Mouse (Mus musculus): ENCODE results near the gene Grid1. TPM values are rescaled to one million over a fixed set of nuclear protein-coding genes. Genes with fewer than 3 reads are reported as not detected.

Grid1 gene
- 37.2 and 39.4 TPM in 2 replicates for total RNA-seq (2014; rRNA removed)
- polyA plus RNA-seq (2015; fragmentation: Nextera tagmentation; extraction: Ambion mirVana), result 9.1 and 10.5 TPM in 2 replicates

DNA sequence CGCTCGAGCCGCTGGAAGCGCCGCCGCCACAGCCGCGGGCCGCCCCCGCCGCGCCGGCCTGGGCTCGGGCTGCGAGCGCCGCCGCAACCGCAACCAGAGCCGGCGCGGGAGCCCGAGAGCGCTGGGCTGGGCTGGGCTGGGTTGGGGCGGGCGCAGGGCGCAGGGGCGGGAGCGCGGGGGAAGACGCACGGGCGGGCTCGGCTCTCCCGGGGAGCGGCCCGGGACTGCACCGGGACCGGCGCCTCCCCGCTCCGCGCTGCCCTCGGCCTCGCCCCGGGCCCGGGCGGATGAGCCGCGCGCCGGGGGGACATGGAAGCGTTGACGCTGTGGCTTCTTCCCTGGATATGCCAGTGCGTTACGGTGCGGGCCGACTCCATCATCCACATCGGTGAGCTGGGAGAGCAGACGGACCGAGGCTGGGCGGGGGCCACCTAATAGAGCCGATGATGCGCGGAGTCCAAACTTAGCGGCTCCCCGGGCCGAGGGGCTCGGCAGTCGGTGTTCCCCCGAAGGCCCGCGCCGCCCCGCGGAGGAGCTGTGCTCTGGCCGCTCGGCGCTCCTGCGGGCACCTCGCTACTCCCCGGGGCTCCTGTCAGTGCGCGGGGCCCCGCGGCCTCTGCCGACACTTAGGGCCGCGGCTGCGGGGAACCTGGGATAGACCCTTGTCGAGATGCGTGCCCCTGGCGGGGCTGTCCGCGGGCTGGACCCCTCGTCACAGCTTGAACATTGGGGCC is at the start of gene Grid1:
TSS of gene Grid1 (plus strand) at position 190 of the 734 bp plus-strand sequence.
- 1% methylated on average over 56 of the region's 96 CpGs for WGBS
- peaks cover 19% of the 10 kb centered on the region for H3K27me3 ChIP-seq (ENCODE audit: insufficient read depth, low read length)

DNA sequence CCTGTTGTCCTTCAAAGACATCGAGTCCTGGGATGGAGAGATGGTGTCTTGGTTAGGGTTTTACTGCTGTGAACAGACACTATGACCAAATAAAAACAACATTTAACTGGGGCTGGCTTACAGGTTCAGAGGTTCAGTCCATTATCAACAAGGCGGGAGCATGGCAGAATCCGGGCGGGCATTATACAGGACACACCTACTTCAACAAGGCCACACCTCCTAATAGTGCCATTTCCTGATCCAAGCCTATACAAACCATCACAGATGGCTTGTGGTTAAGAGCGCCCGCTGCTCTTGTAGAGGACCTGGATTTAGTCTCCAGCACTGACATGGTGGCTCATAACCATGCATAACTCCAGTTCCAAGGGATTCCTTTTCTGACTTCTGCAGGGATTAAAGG is 49.4 kb upstream of the Grid1 start:
- H3K36me3 ChIP-seq (ENCODE audit: insufficient read depth, low read length), result no peaks in the 10 kb centered on the region
- no peak overlapping the region for H3K9ac ChIP-seq (replicated peaks; ENCODE audit: low read length, poor library complexity, severe bottlenecking)
- H3K4me3 ChIP-seq (ENCODE audit: low read depth, low read length), result no peak overlapping the region
- no peak for DNase-seq (ENCODE audit: low spot score)
- TF ChIP-seq CTCF (IDR thresholded peaks at IDR 0.05), result no peak
- H3K4me1 ChIP-seq (ENCODE audit: insufficient read depth, low read length), result 0 out of 2 replicates have a peak, but pooled peaks cover 2% of the 10 kb centered on the region
- H3K27ac ChIP-seq (ENCODE audit: low read depth, low read length), result no peak overlapping the region
- no peaks in the 10 kb centered on the region for H3K9me3 ChIP-seq (ENCODE audit: low read length)
- 92% methylated on average over 6 of the region's 6 CpGs for WGBS
- H3K4me2 ChIP-seq (ENCODE audit: low read depth, low read length, poor library complexity, severe bottlenecking), result no peak overlapping the region
- ATAC-seq (ENCODE audit: low FRiP score), result no peak
- no peaks in the 10 kb centered on the region for H3K27me3 ChIP-seq (ENCODE audit: insufficient read depth, low read length)

More for the DNA sequence above, at the start of gene Grid1:
- Histone ChIP-seq H3K4me3 (ENCODE audit: low read depth, low read length) (peak within 1 kb of the TSS; percentile 85), H3K4me2 (ENCODE audit: low read depth, low read length, poor library complexity, severe bottlenecking) (peak within 1 kb of the TSS; percentile 82), H3K9me3 (ENCODE audit: low read length) (no peaks in the 10 kb centered on the region), H3K36me3 (ENCODE audit: insufficient read depth, low read length) (no peaks in the 10 kb centered on the region), H3K4me1 (ENCODE audit: insufficient read depth, low read length) (peaks cover 13% of the 10 kb centered on the region; the same call in 1 of the 2 replicates), H3K9ac (replicated peaks; ENCODE audit: low read length, poor library complexity, severe bottlenecking) (peak within 1 kb of the TSS; percentile 83), H3K27ac (ENCODE audit: low read depth, low read length) (peak within 1 kb of the TSS; percentile 83)
- ATAC-seq (ENCODE audit: low FRiP score), result peak; percentile 52
- peak; percentile 16 for DNase-seq (ENCODE audit: low spot score)
- no peak for TF ChIP-seq CTCF (IDR thresholded peaks at IDR 0.05)

DNA sequence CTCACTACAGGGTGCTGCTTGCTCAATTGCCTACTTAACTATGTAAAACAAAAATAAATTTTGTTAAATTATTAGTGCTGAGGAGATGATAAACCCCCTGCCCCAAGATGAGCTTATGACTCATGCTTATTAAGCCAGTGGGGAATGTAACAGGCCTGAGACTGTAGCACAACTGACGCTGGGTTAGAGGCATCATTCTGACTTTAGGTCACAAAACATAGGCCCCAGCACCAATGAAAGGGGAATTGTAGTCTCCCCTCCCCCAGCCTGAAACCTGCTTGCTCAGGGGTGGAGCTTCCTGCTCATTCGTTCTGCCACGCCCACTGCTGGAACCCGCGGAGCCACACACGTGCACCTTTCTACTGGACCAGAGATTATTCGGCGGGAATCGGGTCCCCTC is 48.3 kb upstream of the Grid1 start:
- Histone ChIP-seq H3K9ac (replicated peaks; ENCODE audit: low read length, poor library complexity, severe bottlenecking) (no peak overlapping the region), H3K4me3 (ENCODE audit: low read depth, low read length) (no peak overlapping the region), H3K4me1 (ENCODE audit: insufficient read depth, low read length) (0 out of 2 replicates have a peak, but pooled peaks cover 2% of the 10 kb centered on the region), H3K27ac (ENCODE audit: low read depth, low read length) (no peak overlapping the region), H3K9me3 (ENCODE audit: low read length) (no peaks in the 10 kb centered on the region), H3K4me2 (ENCODE audit: low read depth, low read length, poor library complexity, severe bottlenecking) (no peak overlapping the region), H3K36me3 (ENCODE audit: insufficient read depth, low read length) (no peaks in the 10 kb centered on the region), H3K27me3 (ENCODE audit: insufficient read depth, low read length) (no peaks in the 10 kb centered on the region)
- DNase-seq (ENCODE audit: low spot score), result no peak
- ATAC-seq (ENCODE audit: low FRiP score), result no peak
- 55% methylated on average over 9 of the region's 9 CpGs for WGBS
- no peak for TF ChIP-seq CTCF (IDR thresholded peaks at IDR 0.05)

DNA sequence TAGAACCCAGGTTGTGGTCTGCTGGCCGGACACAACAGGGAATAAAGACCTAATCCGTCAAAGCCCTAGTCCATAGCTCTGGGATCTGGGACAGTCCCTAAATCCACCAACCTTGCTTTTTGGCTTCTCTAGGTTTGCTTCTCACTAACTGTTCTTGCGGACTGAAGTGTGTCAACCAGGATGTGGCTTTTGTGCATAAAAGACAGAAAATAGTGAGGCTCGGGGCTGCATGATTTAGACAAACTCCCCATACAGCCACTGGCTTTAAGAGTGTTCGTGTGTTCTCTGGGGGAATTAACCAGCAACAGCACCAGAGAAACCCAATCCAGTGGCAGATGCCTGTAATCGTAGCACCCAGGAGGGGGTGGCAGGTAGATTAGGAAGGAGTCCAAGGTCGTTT is 47.8 kb upstream of the Grid1 start:
- 0 out of 2 replicates have a peak, but pooled peaks cover 2% of the 10 kb centered on the region for H3K4me1 ChIP-seq (ENCODE audit: insufficient read depth, low read length)
- no peak overlapping the region for H3K4me3 ChIP-seq (ENCODE audit: low read depth, low read length)
- H3K27me3 ChIP-seq (ENCODE audit: insufficient read depth, low read length), result no peaks in the 10 kb centered on the region
- no peak for DNase-seq (ENCODE audit: low spot score)
- no peak for TF ChIP-seq CTCF (IDR thresholded peaks at IDR 0.05)
- ATAC-seq (ENCODE audit: low FRiP score), result no peak
- no peak overlapping the region for H3K27ac ChIP-seq (ENCODE audit: low read depth, low read length)
- H3K9me3 ChIP-seq (ENCODE audit: low read length), result no peaks in the 10 kb centered on the region
- no peak overlapping the region for H3K4me2 ChIP-seq (ENCODE audit: low read depth, low read length, poor library complexity, severe bottlenecking)
- 57% methylated on average over 7 of the region's 7 CpGs for WGBS
- H3K9ac ChIP-seq (replicated peaks; ENCODE audit: low read length, poor library complexity, severe bottlenecking), result no peak overlapping the region
- no peaks in the 10 kb centered on the region for H3K36me3 ChIP-seq (ENCODE audit: insufficient read depth, low read length)

DNA sequence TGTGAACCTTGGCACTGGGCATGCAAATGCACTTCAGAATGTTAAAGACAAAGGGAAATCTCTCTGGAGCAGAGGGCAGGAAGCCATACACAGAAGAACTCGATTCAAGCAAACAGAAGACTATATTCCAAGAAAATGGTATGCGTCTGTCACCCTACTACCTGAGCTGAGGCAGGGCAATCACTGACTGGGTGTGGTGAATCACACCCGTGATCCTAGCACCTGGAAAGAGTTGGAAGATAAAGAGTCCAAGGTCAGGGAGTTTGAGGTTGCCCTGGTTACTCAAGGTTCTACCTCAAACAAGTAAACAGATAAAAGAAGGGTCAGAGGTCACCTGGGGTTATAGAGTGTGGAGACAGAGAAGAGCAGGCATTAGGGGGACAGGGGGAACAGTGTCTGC is 46.2 kb upstream of the Grid1 start:
- WGBS, result 91% methylated on average over 3 of the region's 3 CpGs
- ATAC-seq (ENCODE audit: low FRiP score), result no peak
- no peak overlapping the region for H3K27ac ChIP-seq (ENCODE audit: low read depth, low read length)

DNA sequence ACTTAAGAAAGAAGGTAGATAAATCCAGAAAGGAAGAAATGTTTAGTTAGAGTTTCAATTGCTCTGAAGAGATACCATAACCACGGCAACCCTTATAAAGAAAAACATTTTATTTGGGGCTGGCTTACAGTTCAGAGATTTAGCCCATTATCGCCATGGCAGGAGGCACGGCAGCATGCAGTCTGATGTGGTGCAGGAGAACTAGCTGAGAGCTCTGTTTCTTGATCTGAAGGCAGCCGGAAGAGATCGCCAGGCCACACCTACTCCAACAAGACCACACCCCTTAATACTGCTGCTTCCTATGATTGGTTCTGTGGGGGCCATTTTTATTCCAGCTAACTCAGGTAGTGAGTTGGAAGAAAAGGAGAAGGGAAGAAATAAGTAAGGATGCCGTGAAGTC is 45.7 kb upstream of the Grid1 start:
- no peak for DNase-seq (ENCODE audit: low spot score)
- ATAC-seq (ENCODE audit: low FRiP score), result no peak
- H3K27ac ChIP-seq (ENCODE audit: low read depth, low read length), result no peak overlapping the region
- H3K9ac ChIP-seq (replicated peaks; ENCODE audit: low read length, poor library complexity, severe bottlenecking), result no peak overlapping the region
- H3K36me3 ChIP-seq (ENCODE audit: insufficient read depth, low read length), result no peaks in the 10 kb centered on the region
- no peaks in the 10 kb centered on the region for H3K27me3 ChIP-seq (ENCODE audit: insufficient read depth, low read length)
- 79% methylated on average over 6 of the region's 6 CpGs for WGBS
- H3K4me2 ChIP-seq (ENCODE audit: low read depth, low read length, poor library complexity, severe bottlenecking), result no peak overlapping the region
- no peak overlapping the region for H3K4me3 ChIP-seq (ENCODE audit: low read depth, low read length)
- TF ChIP-seq CTCF (IDR thresholded peaks at IDR 0.05), result no peak
- H3K9me3 ChIP-seq (ENCODE audit: low read length), result no peaks in the 10 kb centered on the region
- H3K4me1 ChIP-seq (ENCODE audit: insufficient read depth, low read length), result 0 out of 2 replicates have a peak, but pooled peaks cover 1% of the 10 kb centered on the region

More for the DNA sequence above, 46.2 kb upstream of the Grid1 start:
- Histone ChIP-seq H3K9ac (replicated peaks; ENCODE audit: low read length, poor library complexity, severe bottlenecking) (no peak overlapping the region), H3K36me3 (ENCODE audit: insufficient read depth, low read length) (no peaks in the 10 kb centered on the region), H3K27me3 (ENCODE audit: insufficient read depth, low read length) (no peaks in the 10 kb centered on the region), H3K4me2 (ENCODE audit: low read depth, low read length, poor library complexity, severe bottlenecking) (no peak overlapping the region), H3K4me3 (ENCODE audit: low read depth, low read length) (no peak overlapping the region), H3K4me1 (ENCODE audit: insufficient read depth, low read length) (0 out of 2 replicates have a peak, but pooled peaks cover 2% of the 10 kb centered on the region), H3K9me3 (ENCODE audit: low read length) (no peaks in the 10 kb centered on the region)
- TF ChIP-seq CTCF (IDR thresholded peaks at IDR 0.05), result no peak
- DNase-seq (ENCODE audit: low spot score), result no peak
